Mouse (Mus musculus): ENCODE results near the gene Chd6. TPM values are rescaled to one million over a fixed set of nuclear protein-coding genes. Genes with fewer than 3 reads are reported as not detected.
A peak's percentile ranks its signal among the peaks of the same experiment; 100 is the strongest.

Gene Chd6
- polyA plus RNA-seq, 1 experiment from 2014 or later = 19.0 TPM

DNA sequence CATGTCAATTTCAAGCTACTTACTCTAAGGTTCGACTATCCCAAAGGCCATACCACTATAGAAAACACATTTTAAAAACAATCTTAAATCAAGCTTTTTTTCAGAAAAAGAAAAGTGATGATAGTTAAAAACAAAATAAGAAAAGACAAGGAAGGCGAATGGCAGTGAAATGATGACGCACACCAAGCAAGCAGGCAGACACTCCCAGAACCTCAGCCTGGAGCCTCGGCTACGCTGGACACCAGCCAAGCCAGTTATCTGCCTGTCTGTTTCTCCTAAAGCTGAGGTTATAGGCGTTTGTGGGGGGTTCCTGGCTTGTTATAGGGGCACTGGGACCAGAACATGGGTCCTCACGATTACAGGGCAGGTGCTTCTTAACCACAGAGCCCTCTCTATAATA is 76.5 kb downstream of the Chd6 start:
- Histone ChIP-seq H3K4me1 (replicated peaks; ENCODE audit: control insufficient read depth, insufficient read depth, low read length) (no peaks in the 10 kb centered on the region), H3K4me2 (no peak overlapping the region), H3K36me3 (ENCODE audit: control insufficient read depth, insufficient read depth, low read length) (peaks cover 4% of the 10 kb centered on the region), H3K9me3 (ENCODE audit: control insufficient read depth, low read length) (no peaks in the 10 kb centered on the region), H3K27me3 (replicated peaks; ENCODE audit: control insufficient read depth, insufficient read depth, low read length) (no peaks in the 10 kb centered on the region), H3K27ac (ENCODE audit: low read depth, low read length) (no peak overlapping the region), H3K4me3 (ENCODE audit: low read depth, low read length) (no peak overlapping the region), H3K9ac (ENCODE audit: low read depth, low read length) (no peak overlapping the region)
- WGBS = 83% methylated on average over 7 of the region's 7 CpGs
- DNase-seq (ENCODE audit: low spot score) = no peak
- ATAC-seq (replicated peaks; ENCODE audit: low FRiP score) = no peak

DNA sequence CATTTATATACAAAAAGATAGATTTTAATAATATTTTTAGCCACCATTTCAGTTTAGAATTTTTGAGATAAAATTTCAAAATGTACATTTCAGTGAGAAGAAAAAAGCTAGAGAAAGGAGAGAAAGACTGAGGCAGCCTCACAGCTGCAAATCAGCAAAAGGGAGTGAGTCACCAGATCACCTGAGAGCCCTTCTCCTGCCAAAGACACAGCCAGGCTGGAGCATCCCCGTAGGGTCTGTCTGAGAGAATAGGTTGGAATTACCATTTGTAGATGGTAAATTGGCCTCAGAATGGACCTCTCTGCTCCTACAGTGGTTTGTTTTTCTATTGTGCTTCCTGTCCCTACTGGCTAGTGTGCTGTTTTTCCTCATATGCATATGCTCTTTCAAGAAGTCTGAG is 84.3 kb downstream of the Chd6 start:
- H3K36me3 ChIP-seq (ENCODE audit: control insufficient read depth, insufficient read depth, low read length) = peaks cover 9% of the 10 kb centered on the region
- no peak overlapping the region for H3K27ac ChIP-seq (ENCODE audit: low read depth, low read length)
- H3K9ac ChIP-seq (ENCODE audit: low read depth, low read length) = no peak overlapping the region
- no peak for DNase-seq (ENCODE audit: low spot score)
- WGBS = 84% methylated on average over 1 of the region's 1 CpGs
- ATAC-seq (replicated peaks; ENCODE audit: low FRiP score) = no peak
- no peaks in the 10 kb centered on the region for H3K4me1 ChIP-seq (replicated peaks; ENCODE audit: control insufficient read depth, insufficient read depth, low read length)
- no peaks in the 10 kb centered on the region for H3K27me3 ChIP-seq (replicated peaks; ENCODE audit: control insufficient read depth, insufficient read depth, low read length)
- no peaks in the 10 kb centered on the region for H3K9me3 ChIP-seq (ENCODE audit: control insufficient read depth, low read length)
- H3K4me2 ChIP-seq = no peak overlapping the region
- no peak overlapping the region for H3K4me3 ChIP-seq (ENCODE audit: low read depth, low read length)

DNA sequence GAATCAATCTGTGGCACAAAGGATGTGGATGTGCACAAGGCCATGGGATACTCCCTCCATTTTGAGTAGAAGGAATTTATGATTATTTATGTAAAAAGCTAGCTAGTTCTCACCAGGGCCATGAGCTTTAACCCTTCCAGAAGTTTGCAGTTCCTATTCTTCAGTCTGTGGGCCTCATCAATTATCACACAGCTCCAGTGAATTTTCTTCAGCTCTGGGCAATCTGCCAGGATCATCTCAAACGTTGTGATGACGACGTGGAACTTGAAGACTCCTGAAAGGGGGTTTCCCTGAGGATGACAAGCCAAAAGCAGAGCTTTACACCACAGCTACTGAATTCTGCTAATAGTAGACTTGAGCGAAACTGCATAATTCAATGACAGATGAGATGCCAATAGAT is 91.0 kb downstream of the Chd6 start:
- Histone ChIP-seq H3K27me3 (replicated peaks; ENCODE audit: control insufficient read depth, insufficient read depth, low read length) (no peaks in the 10 kb centered on the region), H3K36me3 (ENCODE audit: control insufficient read depth, insufficient read depth, low read length) (peaks cover 29% of the 10 kb centered on the region), H3K27ac (ENCODE audit: low read depth, low read length) (no peak overlapping the region), H3K4me2 (no peak overlapping the region), H3K4me3 (ENCODE audit: low read depth, low read length) (no peak overlapping the region), H3K9me3 (ENCODE audit: control insufficient read depth, low read length) (no peaks in the 10 kb centered on the region), H3K9ac (ENCODE audit: low read depth, low read length) (no peak overlapping the region), H3K4me1 (replicated peaks; ENCODE audit: control insufficient read depth, insufficient read depth, low read length) (no peaks in the 10 kb centered on the region)
- DNase-seq (ENCODE audit: low spot score) (no peak), ATAC-seq (replicated peaks; ENCODE audit: low FRiP score) (no peak)
- WGBS = 73% methylated on average over 4 of the region's 4 CpGs

DNA sequence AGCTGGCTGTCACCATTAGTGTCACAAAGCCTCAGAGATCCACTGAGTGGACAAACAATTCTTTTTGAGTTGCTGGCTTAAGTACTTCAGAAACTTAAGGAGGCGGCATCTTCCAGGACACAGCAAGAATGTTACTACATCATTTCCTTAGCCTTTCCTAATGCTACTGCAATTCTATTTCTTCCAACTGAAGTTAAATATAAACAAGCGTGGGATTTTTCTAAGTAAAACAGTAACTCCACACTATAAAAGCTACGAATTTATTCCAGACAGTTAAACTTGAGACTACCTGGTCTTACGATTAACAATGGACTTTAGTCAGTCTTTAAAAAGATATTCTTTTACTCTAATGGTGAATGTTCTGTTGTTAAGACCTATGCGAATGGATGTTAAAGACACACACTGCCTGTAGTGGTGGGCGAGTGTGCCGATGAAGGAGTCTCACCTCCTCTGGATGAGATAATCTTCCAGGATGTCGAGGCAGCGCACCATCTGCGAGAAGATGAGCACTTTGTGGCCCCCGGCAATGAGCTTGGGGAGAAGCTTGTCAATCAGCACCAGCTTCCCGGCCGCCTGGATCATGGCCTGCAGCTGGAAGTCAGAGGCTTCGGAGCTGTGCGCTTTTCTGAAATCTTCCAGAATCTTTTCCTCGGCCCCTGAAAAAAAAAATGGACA is 96.2 kb downstream of the Chd6 start:
- DNase-seq (ENCODE audit: low spot score) (no peak), ATAC-seq (replicated peaks; ENCODE audit: low FRiP score) (no peak)
- H3K4me2 ChIP-seq = no peak overlapping the region
- H3K9ac ChIP-seq (ENCODE audit: low read depth, low read length) = no peak overlapping the region
- H3K4me1 ChIP-seq (replicated peaks; ENCODE audit: control insufficient read depth, insufficient read depth, low read length) = no peaks in the 10 kb centered on the region
- H3K4me3 ChIP-seq (ENCODE audit: low read depth, low read length) = no peak overlapping the region
- H3K27ac ChIP-seq (ENCODE audit: low read depth, low read length) = no peak overlapping the region
- no peaks in the 10 kb centered on the region for H3K27me3 ChIP-seq (replicated peaks; ENCODE audit: control insufficient read depth, insufficient read depth, low read length)
- 89% methylated on average over 16 of the region's 16 CpGs for WGBS
- H3K9me3 ChIP-seq (ENCODE audit: control insufficient read depth, low read length) = no peaks in the 10 kb centered on the region
- H3K36me3 ChIP-seq (ENCODE audit: control insufficient read depth, insufficient read depth, low read length) = peaks cover 22% of the 10 kb centered on the region

DNA sequence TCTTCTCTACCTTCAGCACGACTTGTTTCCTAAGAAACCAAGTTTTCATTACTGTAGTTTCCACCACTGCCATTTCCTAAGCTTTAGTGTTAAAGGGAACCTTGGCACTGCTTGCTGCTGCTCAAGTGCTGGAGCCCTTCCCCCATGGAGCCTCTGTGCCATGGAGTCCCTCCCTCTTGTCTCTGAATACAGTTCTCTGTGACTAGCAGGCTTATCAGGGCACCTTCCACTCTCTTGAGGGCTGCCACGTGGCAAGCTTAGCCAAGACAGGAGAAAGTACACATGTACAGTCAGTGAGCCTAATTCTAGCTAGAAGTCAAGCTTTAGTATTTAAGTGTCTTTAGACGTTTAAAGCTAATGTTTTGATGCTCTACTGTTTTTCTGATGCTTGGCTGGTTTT is 104.5 kb downstream of the Chd6 start:
- ATAC-seq (replicated peaks; ENCODE audit: low FRiP score) = peak; percentile 87
- H3K27me3 ChIP-seq (replicated peaks; ENCODE audit: control insufficient read depth, insufficient read depth, low read length) = no peaks in the 10 kb centered on the region
- no peaks in the 10 kb centered on the region for H3K9me3 ChIP-seq (ENCODE audit: control insufficient read depth, low read length)
- H3K9ac ChIP-seq (ENCODE audit: low read depth, low read length) = no peak overlapping the region
- no peak overlapping the region for H3K4me2 ChIP-seq
- H3K4me1 ChIP-seq (replicated peaks; ENCODE audit: control insufficient read depth, insufficient read depth, low read length) = no peaks in the 10 kb centered on the region
- no peak overlapping the region for H3K27ac ChIP-seq (ENCODE audit: low read depth, low read length)
- peak; percentile 29 for DNase-seq (ENCODE audit: low spot score)
- 68% methylated on average over 3 of the region's 3 CpGs for WGBS
- H3K4me3 ChIP-seq (ENCODE audit: low read depth, low read length) = no peak overlapping the region
- peaks cover 7% of the 10 kb centered on the region; the same call in 1 of the 2 replicates for H3K36me3 ChIP-seq (ENCODE audit: control insufficient read depth, insufficient read depth, low read length)

DNA sequence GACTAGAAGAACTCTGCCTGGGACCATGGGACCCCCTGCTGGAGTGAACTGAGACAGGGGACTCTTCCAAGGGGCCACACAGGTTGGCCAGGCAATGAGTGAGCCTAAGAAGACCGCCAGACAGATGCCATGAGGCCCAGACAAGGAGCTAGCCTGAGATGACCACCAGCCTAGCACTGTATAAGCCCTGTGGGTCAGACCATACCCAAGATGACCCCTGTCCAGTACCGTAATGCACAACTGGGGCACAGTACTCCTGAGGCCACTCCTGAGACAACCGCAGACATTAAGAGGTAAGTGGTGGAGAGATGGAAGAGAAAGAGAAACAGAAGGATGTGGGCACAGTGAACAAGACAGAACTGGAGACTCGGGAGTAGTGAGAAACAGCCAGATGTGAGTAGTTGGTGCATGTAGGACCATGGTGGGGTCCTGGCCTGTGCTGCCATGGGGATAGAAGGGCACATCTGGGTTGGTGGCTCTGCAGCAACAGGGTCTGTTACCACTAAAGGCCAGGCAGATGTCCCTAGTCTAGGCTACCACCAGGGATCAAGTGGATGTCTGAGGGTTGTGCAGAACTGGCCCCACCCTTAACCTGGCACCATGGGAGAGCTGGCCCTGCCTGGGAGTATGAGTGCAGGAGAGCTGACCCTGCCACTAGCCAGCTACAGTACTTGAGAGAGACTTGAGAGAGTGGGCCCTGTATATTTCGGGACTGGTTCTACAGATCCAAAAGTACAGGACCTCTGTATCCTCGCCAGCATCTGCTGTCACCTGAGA is 111.7 kb downstream of the Chd6 start:
- H3K4me1 ChIP-seq (replicated peaks; ENCODE audit: control insufficient read depth, insufficient read depth, low read length) = no peaks in the 10 kb centered on the region
- no peaks in the 10 kb centered on the region for H3K9me3 ChIP-seq (ENCODE audit: control insufficient read depth, low read length)
- H3K4me3 ChIP-seq (ENCODE audit: low read depth, low read length) = no peak overlapping the region
- H3K4me2 ChIP-seq = no peak overlapping the region
- no peak overlapping the region for H3K9ac ChIP-seq (ENCODE audit: low read depth, low read length)
- WGBS = 89% methylated on average over 6 of the region's 6 CpGs
- ATAC-seq (replicated peaks; ENCODE audit: low FRiP score) = no peak
- H3K27me3 ChIP-seq (replicated peaks; ENCODE audit: control insufficient read depth, insufficient read depth, low read length) = no peaks in the 10 kb centered on the region
- no peak overlapping the region for H3K27ac ChIP-seq (ENCODE audit: low read depth, low read length)
- DNase-seq (ENCODE audit: low spot score) = peak; percentile 16
- no peaks in the 10 kb centered on the region for H3K36me3 ChIP-seq (ENCODE audit: control insufficient read depth, insufficient read depth, low read length)

DNA sequence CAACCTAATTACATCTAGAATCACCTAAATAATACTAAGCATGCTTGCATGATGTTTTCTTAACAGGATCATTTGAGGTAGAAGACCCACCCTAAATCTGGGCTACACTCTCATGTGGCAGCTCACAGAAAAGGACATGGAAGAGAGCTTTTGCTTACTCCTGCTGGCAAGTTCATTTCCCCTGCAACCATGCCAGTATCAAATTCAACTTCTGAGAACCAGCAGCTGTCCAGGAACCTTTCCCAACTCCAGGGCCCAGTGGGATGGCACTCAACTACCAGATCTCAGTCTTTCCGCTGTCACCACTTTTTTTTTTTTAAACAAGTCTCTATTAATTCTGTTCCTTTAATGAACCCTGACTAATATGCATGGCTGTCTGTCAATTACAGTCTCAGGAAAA is 114.7 kb downstream of the Chd6 start:
- no peaks in the 10 kb centered on the region; the same call in 1 of the 2 replicates for H3K36me3 ChIP-seq (ENCODE audit: control insufficient read depth, insufficient read depth, low read length)
- 97% methylated on average over 1 of the region's 1 CpGs for WGBS

DNA sequence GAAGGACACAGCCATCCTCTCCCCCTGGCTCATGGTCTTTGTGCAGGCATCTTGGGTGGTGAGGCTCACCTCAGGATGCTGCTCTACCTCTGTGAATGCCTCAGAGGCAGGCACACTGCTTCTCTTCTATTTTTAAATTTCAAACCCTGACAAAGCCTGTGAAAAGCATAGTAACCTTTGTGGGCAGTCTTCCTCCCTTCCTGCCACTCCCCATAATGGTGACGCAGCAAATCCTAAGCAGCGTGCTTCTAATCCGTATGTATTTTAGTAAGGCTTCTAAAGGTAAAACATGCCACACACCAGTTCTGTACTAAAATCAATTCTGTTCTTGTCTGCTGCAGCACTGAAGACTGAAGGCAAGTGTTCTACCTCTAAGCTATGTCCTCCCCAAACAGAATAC is 116.4 kb downstream of the Chd6 start:
- Histone ChIP-seq H3K9ac (ENCODE audit: low read depth, low read length) (no peak overlapping the region), H3K4me3 (ENCODE audit: low read depth, low read length) (no peak overlapping the region), H3K4me1 (replicated peaks; ENCODE audit: control insufficient read depth, insufficient read depth, low read length) (no peaks in the 10 kb centered on the region), H3K9me3 (ENCODE audit: control insufficient read depth, low read length) (no peaks in the 10 kb centered on the region), H3K27me3 (replicated peaks; ENCODE audit: control insufficient read depth, insufficient read depth, low read length) (no peaks in the 10 kb centered on the region), H3K4me2 (no peak overlapping the region), H3K36me3 (ENCODE audit: control insufficient read depth, insufficient read depth, low read length) (peaks cover 5% of the 10 kb centered on the region), H3K27ac (ENCODE audit: low read depth, low read length) (no peak overlapping the region)
- ATAC-seq (replicated peaks; ENCODE audit: low FRiP score) (no peak), DNase-seq (ENCODE audit: low spot score) (peak; percentile 21)
- 77% methylated on average over 3 of the region's 3 CpGs for WGBS

More for the DNA sequence above, 114.7 kb downstream of the Chd6 start:
- H3K4me3 ChIP-seq (ENCODE audit: low read depth, low read length) = no peak overlapping the region
- ATAC-seq (replicated peaks; ENCODE audit: low FRiP score) (no peak), DNase-seq (ENCODE audit: low spot score) (no peak)
- H3K9ac ChIP-seq (ENCODE audit: low read depth, low read length) = no peak overlapping the region
- H3K4me2 ChIP-seq = no peak overlapping the region
- H3K4me1 ChIP-seq (replicated peaks; ENCODE audit: control insufficient read depth, insufficient read depth, low read length) = no peaks in the 10 kb centered on the region
- H3K9me3 ChIP-seq (ENCODE audit: control insufficient read depth, low read length) = no peaks in the 10 kb centered on the region
- H3K27ac ChIP-seq (ENCODE audit: low read depth, low read length) = no peak overlapping the region
- H3K27me3 ChIP-seq (replicated peaks; ENCODE audit: control insufficient read depth, insufficient read depth, low read length) = no peaks in the 10 kb centered on the region
